Mouse (Mus musculus): ENCODE measurements around the gene Scfd2.

Gene Scfd2

DNA sequence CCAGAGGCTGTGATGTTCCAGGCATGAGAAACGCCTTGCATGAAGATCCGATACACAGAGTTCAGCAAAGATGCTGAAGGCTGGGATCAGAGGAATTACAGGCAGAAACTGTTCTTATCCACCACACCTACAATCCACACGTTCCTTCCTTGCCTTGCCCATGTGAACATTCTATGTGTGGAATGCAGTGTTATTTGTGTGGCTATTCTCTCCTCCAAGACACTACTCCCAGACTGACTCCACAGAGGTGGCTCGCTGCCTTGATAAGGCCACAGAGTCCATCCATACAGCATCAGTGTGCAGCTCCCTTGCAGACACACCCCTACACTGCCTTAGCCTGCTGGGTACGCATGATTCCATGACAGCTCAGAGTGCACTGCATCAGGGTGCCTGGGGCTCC is 221.5 kb downstream of the Scfd2 start:
- DNase-seq, result no peak

DNA sequence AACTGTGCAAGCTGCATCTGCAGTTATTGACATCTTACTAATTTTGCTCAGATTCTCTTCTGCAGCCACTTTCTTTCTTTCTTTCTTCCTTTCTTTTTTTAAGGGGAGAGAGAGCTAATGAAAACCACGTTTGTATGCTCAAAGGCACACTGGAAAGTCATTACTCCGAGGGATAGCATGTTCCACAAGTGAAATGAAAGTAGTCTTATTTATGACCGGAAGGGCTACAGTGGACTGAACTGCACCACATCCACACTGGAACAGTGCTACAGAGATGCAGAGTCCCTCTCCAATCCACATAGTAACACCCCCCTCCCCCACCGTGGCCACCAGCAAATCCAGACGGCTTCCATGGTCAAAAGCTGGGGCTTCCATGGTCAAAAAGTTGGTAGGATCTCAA is 224.3 kb downstream of the Scfd2 start:
- DNase-seq, result no peak

DNA sequence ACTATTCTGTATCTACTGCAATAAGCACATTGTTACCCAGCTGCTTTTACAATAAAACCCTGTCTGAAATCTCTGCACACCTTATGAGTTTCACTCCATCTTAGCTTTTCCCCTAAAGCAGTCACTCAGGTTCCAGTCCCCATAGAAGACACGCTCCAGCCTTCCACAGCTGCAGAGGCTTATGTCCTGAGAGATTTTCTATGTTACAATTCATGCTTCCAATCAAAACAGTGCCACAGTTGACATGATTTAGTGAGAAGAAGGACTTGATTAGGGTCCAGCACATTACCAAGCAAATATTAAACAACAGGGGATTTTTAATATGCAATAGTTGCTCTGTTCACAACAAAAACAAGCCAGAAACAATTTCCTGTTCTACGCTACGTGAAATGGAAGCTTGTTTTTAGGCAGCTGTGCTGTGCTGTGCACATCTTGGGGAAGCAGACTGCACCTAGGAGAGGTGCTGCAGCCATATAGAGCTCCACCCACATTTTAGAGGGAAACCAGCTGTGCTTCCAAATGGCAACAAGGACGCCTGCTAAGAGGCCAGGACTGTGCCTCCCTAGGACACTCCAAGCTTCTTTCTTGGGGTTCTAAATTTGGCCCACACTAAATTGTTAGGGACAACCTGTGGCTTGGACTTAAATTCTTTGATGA is 225.9 kb downstream of the Scfd2 start:
- peak; percentile 26 for DNase-seq

DNA sequence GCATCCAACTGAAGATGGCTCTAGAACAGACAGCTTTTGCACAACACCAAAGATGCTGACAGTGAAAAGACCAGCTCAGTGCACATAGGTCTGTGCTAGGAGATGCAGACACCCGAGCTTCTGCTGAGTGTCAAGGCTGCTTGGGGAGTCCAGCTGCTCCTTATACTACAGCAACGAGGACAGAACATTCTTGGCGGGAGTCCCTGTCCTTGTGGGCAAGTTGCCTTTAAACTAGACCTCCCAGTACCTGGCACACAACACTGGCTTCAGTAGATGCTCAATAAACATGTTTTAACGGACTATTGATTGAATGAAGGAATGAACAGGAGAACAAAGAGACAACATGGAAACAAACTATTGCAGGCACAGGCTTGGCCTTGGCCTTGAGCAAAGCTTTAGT is 226.8 kb downstream of the Scfd2 start:
- peak; percentile 62 for DNase-seq

DNA sequence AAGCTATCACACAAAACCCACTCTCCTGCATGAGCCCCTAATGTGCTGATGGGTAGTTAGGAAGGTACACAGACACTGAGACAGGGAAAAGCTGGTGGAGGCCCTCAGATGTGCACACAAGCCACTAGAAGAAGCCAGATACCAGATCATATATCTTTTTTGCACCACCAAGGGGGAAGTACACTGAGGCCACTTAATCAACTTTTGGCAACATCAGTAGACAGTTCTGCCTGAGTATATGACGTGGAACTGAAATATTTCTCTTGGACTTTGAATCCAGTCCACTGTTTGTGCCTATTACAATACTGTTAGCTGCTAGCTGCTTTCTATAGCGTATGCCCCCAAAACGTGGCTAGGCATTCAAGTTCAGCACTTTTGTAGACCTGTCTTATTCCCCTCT is 229.2 kb downstream of the Scfd2 start:
- DNase-seq, result no peak

DNA sequence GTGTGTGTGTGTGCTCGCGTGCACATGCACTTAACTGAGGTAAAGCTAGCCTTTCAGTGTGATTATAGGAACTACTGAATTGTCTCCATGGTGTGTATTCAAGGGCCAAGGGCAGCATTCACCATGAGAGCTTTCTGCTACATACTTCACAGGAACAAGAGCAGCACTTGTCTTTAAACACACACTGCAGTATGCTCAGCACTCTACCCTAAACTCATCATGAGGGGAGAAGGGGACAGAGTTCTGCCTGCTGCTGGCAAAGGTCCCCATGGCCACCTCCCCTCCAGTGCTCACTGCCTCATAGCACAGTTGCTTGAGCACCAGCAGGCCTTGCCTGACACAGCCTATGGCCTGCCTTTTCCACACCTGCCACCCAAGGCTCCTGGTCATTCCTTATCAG is 230.1 kb downstream of the Scfd2 start:
- DNase-seq, result no peak

DNA sequence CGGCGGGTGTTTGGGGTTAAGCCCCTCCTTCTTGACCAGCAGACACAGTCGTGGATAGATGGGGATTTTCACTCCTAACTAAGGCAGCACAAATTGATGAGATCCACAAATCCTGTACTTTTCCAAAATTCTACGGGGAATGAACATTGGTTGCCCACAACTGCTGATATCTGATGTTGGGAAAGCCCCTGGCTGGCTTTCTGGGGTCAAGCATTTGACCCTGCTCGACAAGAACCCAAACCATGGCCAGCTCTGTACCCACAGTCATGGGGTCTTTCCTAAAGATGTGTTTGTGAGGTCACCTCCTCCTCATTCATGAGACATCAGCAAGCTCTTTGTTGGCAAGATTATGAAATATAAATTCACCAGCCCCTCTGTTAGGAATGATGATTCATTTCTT is 230.6 kb downstream of the Scfd2 start:
- no peak for DNase-seq

DNA sequence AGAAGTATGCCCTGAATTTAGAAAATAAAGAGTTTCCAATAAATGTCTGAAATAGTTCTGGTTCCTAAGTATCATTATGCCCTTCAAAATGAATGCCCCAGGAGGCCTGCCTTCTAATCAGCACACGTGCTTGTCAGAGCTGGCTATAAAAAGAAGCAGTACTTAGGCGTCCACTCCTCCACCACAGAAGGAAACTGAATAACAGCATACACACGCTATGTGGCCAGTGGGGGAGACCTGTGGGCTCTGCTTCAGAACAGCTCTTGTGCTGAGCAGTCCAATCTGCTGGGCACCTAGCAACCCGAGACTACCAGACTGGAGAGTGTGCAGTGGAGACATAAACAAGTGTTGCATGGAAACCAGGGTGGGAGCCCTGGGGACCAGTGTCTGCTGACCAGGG is 231.4 kb downstream of the Scfd2 start:
- no peak for DNase-seq

DNA sequence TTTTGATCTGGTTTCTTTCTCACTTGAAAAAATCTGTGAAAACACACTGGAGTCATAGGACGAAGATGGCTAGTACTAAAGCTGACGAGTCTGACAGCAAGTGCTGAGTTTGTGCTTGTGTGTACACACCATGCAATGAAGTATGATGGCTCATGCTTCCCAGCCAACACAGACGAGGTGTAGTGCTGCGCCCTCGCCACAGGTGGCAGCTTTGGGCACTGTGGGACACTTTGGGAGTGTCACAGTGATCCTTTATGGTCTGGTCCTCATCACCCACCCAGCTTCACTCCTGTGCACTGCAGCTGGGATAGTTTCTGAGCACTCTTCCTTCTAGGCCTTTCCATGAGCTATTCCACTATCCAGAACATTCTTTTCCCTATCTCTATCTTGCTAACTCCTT is 234.4 kb downstream of the Scfd2 start:
- no peak for DNase-seq

DNA sequence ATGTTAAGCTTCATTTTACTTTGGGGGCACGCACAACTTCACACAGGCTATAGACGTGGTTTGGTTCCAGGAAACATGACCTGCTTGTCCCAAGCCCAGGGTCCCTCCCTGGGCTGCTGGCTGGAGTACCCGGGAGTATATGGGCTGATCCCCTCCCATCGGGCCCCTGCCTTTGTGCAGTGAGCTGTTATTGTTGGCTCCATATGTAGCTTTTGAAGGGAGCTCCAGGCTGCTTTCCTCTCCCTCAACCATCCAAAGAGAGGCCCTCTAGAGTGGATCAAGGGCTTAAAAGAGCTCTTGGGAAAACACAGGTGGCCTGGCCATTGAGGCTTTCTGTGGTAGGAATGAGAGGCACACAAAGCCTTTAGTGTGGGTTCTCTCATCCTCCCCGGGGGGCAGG is 235.5 kb downstream of the Scfd2 start:
- no peak for DNase-seq

DNA sequence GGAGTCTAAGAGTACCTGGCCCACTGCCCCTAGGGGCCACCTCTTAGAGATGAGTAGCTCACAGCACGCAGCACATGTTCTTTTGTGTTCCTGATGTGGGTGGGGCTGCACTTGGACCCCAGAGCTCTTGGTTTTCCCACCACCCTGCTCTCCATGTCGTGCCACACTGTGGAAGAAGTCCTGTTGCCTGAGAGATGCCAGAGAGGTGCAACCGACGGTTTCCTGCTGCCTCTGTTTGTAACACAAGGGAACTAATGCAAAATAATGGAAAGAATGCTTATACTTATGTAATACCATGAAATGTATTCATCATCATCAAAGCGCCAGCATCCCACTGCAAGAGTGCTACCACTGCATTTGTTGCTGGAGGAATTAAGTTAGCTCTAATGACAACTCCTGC is 238.0 kb downstream of the Scfd2 start:
- DNase-seq, result no peak

DNA sequence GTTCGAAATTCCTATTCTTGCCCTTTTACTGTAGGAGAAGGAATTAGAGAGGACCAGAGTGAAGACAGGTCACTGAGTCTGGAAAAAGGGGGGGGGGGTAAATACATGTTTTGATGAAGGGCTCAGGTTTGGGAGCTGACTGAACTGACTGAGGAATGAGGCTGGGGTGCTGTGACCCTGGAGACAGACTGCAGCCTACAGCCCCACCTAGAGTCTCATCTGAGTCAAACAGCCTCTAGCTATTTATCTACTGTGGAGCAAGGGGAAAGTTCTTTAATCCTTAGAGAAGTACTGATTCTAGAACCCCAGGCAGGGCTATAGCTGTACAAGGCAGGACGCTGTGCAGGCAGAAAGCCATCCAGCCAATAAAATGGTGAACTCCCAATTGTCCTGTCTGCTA is 239.5 kb downstream of the Scfd2 start:
- no peak for DNase-seq

DNA sequence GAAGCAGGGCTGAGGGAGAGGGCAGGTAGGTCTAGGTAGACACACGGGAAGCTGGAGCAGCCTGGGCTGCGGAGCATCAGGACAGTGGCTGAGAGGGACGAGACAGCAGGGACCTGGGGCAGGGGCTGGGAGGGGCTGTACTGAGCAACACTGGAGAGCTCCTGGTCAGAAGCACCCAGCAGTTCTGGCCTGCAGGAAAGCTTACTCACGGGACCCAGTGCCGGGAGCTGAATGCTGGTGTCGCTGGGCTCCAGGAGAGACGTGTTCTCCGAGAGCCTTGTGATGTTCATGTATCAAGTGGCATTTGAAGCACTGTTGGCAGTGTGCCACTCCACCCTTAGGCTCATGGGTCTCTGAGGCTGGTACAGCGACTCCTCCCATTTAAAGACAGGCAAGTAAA is 240.0 kb downstream of the Scfd2 start:
- DNase-seq, result no peak

DNA sequence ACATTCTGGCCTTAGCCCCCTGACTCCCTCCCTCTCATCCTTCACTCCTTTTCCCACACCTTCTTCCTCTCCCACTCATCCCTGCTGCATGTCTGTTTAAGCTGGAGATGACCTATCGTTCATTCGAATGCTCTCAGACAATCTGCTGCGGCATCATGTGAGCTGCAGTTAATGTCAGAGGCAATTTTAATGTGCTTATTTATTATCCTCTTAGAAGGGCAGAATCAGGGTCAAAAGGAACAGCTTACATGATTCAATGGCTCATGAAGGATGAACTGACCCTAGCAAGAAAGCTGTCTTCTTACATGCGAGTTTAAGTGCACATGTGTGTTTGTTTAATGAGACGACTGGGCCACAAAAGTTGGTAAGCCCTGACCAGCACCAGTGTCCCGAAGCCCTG is 241.6 kb downstream of the Scfd2 start:
- no peak for DNase-seq

DNA sequence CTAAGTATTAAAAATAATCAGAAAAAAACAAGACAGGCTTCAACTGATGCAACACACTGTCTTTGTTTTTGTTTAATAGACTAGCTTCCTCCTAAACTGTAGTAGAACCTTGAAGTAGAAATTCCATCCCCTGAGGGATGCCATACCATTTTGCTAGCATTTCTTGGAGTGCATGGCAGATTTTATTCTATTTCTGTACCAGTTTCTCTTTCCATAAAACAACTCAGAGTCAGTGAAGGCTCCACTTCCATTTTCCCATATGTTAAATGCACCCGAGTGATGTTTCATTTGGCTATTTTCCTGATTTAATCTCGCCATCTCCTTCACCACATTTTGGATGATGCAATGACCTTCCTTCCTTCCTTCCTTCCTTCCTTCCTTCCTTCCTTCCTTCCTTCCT is 243.4 kb downstream of the Scfd2 start:
- DNase-seq, result no peak

DNA sequence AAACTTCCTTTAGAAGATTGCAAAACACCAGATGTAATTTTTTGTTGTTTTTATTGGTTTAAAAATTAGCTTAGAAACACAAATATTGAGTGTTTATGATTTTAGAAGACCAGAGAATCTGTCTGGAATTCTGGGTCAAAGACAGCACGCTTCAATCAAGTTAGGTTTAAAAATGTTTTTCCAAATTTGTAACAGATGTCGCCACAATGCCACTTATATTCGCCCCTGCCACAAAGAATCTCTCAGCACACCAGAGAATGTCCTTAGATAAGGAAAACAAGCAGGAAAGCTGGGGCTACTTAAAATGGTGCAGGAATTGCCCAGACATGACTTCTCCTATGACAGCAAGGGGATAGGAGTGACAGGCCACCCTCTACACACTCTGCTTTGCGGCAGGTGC is 245.3 kb downstream of the Scfd2 start:
- no peak for DNase-seq

DNA sequence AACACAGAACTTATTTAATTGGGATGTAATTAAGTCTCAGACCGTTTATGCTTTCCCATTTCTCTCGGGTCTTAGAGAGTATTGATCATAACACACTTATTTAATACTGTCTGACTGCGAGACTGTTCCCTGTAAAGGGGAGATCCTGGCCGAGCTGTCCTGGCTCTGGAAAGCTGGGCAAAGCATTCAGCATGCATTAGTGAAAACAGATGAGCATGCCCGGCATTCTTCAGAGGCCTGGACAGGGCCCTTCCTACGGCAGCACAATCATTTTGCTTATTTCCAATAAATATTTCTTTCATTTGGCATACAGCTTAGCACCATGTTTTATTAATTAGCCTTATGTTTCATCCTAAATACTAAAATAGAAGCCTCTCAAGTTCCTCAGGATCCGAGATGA is 245.8 kb downstream of the Scfd2 start:
- no peak for DNase-seq

DNA sequence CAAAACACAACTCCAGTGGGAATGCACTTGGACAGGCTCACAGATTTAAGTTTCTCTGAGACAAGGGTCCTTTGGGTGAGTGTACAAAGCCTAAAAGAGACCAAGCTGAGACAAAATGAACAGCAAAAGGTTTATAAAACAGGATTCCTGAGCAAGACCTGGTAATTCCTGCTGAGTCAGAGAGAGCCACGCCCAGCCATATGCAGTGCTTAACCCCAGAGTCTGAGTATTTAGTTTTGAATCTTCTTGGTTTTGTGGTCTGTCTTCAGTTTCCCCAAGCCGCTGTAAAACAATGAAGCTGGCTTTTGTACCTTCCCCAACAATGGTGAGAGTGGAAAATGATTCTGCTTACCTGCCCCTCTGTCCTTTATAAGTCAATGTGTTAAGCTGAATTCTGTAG is 246.3 kb downstream of the Scfd2 start:
- DNase-seq, result no peak

DNA sequence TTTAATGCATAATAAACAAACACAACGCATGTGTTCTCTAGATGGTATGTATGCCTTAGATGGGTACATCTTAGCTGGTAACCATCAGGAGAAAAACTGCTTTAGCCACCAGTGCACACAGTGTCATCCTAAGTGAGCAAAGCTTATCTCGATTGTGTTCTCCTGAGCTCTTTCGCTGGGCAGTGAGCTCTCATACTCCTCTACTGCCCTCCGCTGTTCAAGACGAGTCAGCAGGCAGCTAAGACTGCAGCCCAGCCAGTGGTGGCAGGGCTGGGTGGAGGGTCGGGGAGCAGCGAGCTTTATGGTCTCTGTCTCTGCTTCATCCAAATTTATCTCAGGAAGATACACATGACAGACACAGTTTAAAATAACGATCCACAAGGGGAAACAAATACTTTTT is 248.0 kb downstream of the Scfd2 start:
- peak; percentile 65 for DNase-seq

DNA sequence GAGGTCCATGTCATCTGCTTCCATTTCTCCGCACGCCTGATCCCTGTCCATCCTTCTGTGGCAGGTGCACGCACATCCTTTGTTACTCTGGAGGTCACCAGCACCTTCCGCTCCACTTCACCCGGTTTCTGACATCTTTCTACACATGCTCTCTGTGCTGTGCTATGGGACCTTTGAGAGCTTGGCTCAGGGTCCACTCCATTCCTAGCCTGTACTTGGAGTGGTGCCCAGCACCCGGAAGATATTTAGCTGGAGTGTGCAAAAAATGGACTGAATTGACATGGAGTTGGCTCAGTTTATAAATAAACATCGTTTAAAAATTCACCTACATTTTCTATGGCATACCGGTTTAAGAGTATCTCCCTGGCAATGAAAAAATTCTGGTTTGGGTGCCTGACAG is 250.1 kb downstream of the Scfd2 start:
- peak; percentile 86 for DNase-seq

DNA sequence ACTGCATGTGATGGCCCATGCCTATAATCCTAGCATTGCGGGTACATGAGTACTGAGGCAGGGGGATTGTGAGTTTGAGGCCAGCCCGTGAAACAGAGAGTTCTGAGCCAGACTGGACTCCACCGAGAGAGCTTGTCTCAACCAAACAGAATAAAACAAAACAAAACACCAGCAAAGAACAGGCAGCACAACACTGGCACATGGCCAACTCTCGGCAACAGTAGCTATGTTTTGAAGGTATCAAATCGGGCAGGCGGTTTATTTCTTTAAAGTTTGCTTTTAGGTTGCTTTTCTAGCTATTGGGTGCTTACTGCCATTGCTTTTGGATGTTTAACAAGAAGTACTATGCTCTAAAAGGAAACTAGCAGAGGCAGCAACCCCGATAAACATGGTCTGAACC is 251.9 kb downstream of the Scfd2 start:
- DNase-seq, result peak; percentile 28

DNA sequence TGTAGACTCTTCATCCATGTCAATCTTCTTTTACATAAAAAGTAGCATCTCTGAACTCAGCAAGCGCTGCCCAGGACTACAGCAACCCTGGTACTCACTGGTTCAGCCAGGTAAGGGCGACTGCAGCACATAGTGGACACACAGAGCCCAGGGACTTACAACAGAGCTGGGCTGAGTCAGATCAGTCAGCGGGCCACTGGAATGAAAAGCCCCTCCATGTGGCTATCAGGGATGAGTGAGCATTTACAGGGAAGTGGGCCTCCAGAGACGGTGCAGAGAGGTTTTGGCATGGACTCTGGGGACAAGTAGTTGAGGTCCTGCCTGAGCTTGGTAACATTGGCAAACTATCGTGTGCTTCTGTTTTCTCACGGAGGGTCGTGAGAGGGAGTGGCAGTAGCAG is 253.1 kb downstream of the Scfd2 start:
- no peak for DNase-seq

DNA sequence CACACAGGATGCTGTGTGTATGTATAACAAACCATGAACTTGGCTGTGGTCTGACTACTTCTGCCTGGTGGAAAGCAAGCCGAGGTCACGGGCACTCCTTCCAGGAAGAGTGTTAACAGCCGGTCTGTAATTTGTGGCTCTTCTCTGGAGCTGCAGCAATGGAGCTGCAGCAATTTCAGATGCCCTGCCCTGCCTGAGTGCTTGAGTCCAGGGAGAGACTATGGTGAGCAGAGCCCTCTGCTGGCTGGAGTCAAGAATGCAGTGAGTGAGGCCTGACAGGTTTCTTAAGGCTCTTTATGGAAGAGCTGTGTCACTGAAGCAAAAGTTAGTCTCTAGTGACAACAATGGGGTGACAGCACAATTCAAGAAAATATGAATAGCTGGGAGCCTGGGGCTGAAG is 253.8 kb downstream of the Scfd2 start:
- DNase-seq, result peak; percentile 91

DNA sequence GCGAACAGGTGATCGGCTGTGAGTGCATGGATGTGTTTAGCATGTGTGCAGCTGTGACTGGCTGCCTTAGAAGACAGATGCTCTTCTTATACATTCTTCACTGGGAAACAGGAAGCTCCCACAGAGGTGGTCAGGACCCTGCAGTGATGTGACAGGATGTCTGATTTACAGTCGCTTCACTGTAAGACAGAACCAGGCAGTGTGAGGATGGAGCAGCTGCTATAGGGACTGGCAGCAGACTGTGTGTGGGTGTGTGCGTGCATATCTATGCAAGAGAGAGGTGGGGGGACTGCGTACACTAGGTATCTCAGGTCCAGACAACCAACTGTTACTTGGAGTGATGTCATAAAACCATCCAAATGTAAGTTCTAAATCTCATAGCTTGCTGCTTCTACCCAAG is 254.3 kb downstream of the Scfd2 start:
- no peak for DNase-seq

DNA sequence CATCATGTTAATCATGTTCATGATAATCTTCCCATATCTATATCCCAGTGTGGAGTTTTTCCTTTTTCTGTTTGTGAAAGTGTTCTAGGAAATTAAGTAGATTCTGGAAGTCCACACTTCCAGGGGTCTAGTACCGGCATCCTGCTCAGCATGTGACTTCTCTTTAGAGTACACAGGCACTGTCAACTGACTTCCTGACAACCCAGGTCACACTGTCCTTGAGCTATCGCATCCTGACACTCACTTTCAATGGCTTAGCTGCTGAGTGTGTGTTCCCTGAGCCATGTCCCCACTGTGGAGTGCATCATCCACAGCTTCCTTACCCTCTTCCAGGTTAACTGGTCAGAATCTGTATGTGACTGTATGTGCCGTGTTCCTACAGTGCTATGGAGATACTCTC is 258.2 kb downstream of the Scfd2 start:
- no peak for DNase-seq
